In genomic region chr17:74017649-74018048, GRCm38 (mm10) we compare ENCODE assay signal across 29 mouse cellular contexts. TPM values are rescaled to one million over a fixed set of nuclear protein-coding genes. Genes with fewer than 3 reads are reported as not detected.
A peak's percentile ranks its signal among the peaks of the same experiment; 100 is the strongest.
DNase-seq lines count a peak whose midpoint lies in the region; ATAC-seq and TF ChIP-seq lines count a peak whose summit lies in the region.
"Had no signal": no experiment of that assay in that cellular context is flagged by ENCODE, and none has a peak within 500 bp of the region (broad histone marks: within the 10 kb centered on the region; RNA-seq: fewer than 3 reads in every experiment).

No protein-coding gene starts in this region.

- WGBS in liver, adult 2 months, result 94% methylated on average over 1 of the region's 1 CpGs
- WGBS in liver, embryonic 12.5 days (ENCODE audit: insufficient replicate concordance), result 69% methylated on average over 1 of the region's 1 CpGs
- 78% methylated on average over 1 of the region's 1 CpGs for WGBS in macrophage (ENCODE audit: missing documents)
- WGBS in midbrain, postnatal 0 days, result 92% methylated on average over 1 of the region's 1 CpGs
- 93% methylated on average over 1 of the region's 1 CpGs for whole genome bisulfite sequencing in forebrain, embryonic 13.5 days

- intact Hi-C loops in gastrocnemius, postnatal 14 days (cut with DNase I; ENCODE audit: low total_unique reads), result no loop called here

- no peaks in the 10 kb centered on the region for H3K4me1 ChIP-seq in liver, adult 2 months (ENCODE audit: control insufficient read depth, insufficient read depth, low read length)
- H3K4me1 ChIP-seq in liver, embryonic 12.5 days, result no peaks in the 10 kb centered on the region
- peaks cover 29% of the 10 kb centered on the region for H3K4me1 ChIP-seq in bone marrow macrophage, adult 2 months (ENCODE audit: control insufficient read depth, insufficient read depth, low read length)
- no peaks in the 10 kb centered on the region for H3K4me1 ChIP-seq in midbrain, postnatal 0 days (ENCODE audit: insufficient read depth, low read length)
- H3K4me1 ChIP-seq in forebrain, embryonic 13.5 days, result no peaks in the 10 kb centered on the region
- H3K4me1 ChIP-seq: heart, embryonic 12.5 days; heart, embryonic 15.5 days; hindbrain, embryonic 10.5 days; hindbrain, embryonic 13.5 days; intestine, embryonic 15.5 days had no signal

- H3K27ac ChIP-seq in liver, adult 2 months (replicated peaks; ENCODE audit: insufficient read depth, low read depth, low read length), result no peak overlapping the region
- no peak overlapping the region for H3K27ac ChIP-seq in liver, embryonic 12.5 days
- H3K27ac ChIP-seq in bone marrow macrophage, adult 2 months (ENCODE audit: insufficient read depth, low read depth, low read length), result peak overlapping the region; percentile 91
- peak overlapping the region; percentile 93 for H3K27ac ChIP-seq in macrophage
- H3K27ac ChIP-seq in midbrain, postnatal 0 days (ENCODE audit: low read depth, low read length), result no peak overlapping the region
- no peak overlapping the region for H3K27ac ChIP-seq in forebrain, embryonic 13.5 days
- H3K27ac ChIP-seq: forebrain, embryonic 15.5 days; heart, embryonic 15.5 days; hindbrain, embryonic 10.5 days; hindbrain, embryonic 13.5 days; intestine, embryonic 15.5 days had no signal

- H3K27me3 ChIP-seq in liver, adult 2 months (ENCODE audit: control insufficient read depth, insufficient read depth, low read length), result no peaks in the 10 kb centered on the region
- H3K27me3 ChIP-seq in liver, embryonic 12.5 days (replicated peaks), result no peaks in the 10 kb centered on the region
- no peaks in the 10 kb centered on the region for H3K27me3 ChIP-seq in midbrain, postnatal 0 days (ENCODE audit: insufficient read depth, low read length)
- H3K27me3 ChIP-seq in forebrain, embryonic 13.5 days, result no peaks in the 10 kb centered on the region
- H3K27me3 ChIP-seq: forebrain, embryonic 15.5 days; heart, embryonic 12.5 days; heart, embryonic 15.5 days; hindbrain, embryonic 13.5 days; intestine, embryonic 15.5 days had no signal

- no peak overlapping the region for H3K4me2 ChIP-seq in liver, embryonic 12.5 days
- H3K4me2 ChIP-seq in midbrain, postnatal 0 days (ENCODE audit: low read depth, low read length, poor library complexity, severe bottlenecking), result no peak overlapping the region
- no peak overlapping the region for H3K4me2 ChIP-seq in forebrain, embryonic 13.5 days
- H3K4me2 ChIP-seq: forebrain, embryonic 15.5 days; heart, embryonic 12.5 days; heart, embryonic 15.5 days; hindbrain, embryonic 13.5 days; intestine, embryonic 15.5 days had no signal

- no peak for TF ChIP-seq POLR2A in liver, adult 2 months (IDR thresholded peaks at IDR 0.05; ENCODE audit: extremely low read depth, insufficient read depth, low read length)
- no peak for TF ChIP-seq POLR2A in bone marrow macrophage, adult 2 months (IDR thresholded peaks at IDR 0.05; ENCODE audit: borderline replicate concordance, low read depth, low read length)

- no peak overlapping the region for H3K9ac ChIP-seq in liver, adult 2 months (ENCODE audit: low read depth, low read length)
- no peak overlapping the region for H3K9ac ChIP-seq in liver, embryonic 12.5 days
- H3K9ac ChIP-seq in midbrain, postnatal 0 days (replicated peaks; ENCODE audit: low read length, poor library complexity, severe bottlenecking), result no peak overlapping the region
- H3K9ac ChIP-seq in forebrain, embryonic 13.5 days, result no peak overlapping the region
- H3K9ac ChIP-seq: forebrain, embryonic 15.5 days; heart, embryonic 12.5 days; heart, embryonic 15.5 days; hindbrain, embryonic 13.5 days; intestine, embryonic 15.5 days had no signal

- H3K79me2 ChIP-seq in liver, adult 2 months (ENCODE audit: control insufficient read depth, insufficient read depth, low read length), result no peaks in the 10 kb centered on the region
- no peaks in the 10 kb centered on the region for H3K79me2 ChIP-seq in macrophage (ENCODE audit: inconsistent target)

- no peak for ATAC-seq in liver, embryonic 12.5 days
- no peak for ATAC-seq in midbrain, postnatal 0 days (ENCODE audit: low FRiP score)
- no peak for ATAC-seq in forebrain, embryonic 13.5 days
- ATAC-seq: CD4-positive, CD25-positive, alpha-beta regulatory T cell, adult 4 months; forebrain, embryonic 15.5 days; hindbrain, embryonic 16.5 days; intestine, embryonic 15.5 days had no signal

- no peaks in the 10 kb centered on the region for H3K36me3 ChIP-seq in liver, adult 2 months (ENCODE audit: control insufficient read depth, insufficient read depth, low read length)
- no peaks in the 10 kb centered on the region for H3K36me3 ChIP-seq in liver, embryonic 12.5 days
- no peaks in the 10 kb centered on the region for H3K36me3 ChIP-seq in macrophage (ENCODE audit: inconsistent target)
- no peaks in the 10 kb centered on the region for H3K36me3 ChIP-seq in midbrain, postnatal 0 days (ENCODE audit: insufficient read depth, low read length)
- no peaks in the 10 kb centered on the region for H3K36me3 ChIP-seq in forebrain, embryonic 13.5 days (ENCODE audit: poor library complexity, severe bottlenecking)
- H3K36me3 ChIP-seq: forebrain, embryonic 15.5 days; heart, embryonic 12.5 days; heart, embryonic 15.5 days; hindbrain, embryonic 10.5 days; hindbrain, embryonic 13.5 days; intestine, embryonic 15.5 days had no signal

- no peak overlapping the region for H3K4me3 ChIP-seq in liver, adult 2 months (ENCODE audit: insufficient read depth, low read depth, low read length)
- H3K4me3 ChIP-seq in liver, embryonic 12.5 days, result no peak overlapping the region
- no peak overlapping the region for H3K4me3 ChIP-seq in bone marrow macrophage, adult 2 months (ENCODE audit: insufficient read depth, low read length)
- H3K4me3 ChIP-seq in macrophage (ENCODE audit: inconsistent target), result no peak overlapping the region
- no peak overlapping the region for H3K4me3 ChIP-seq in midbrain, postnatal 0 days (ENCODE audit: low read depth, low read length)
- H3K4me3 ChIP-seq in forebrain, embryonic 13.5 days, result no peak overlapping the region
- H3K4me3 ChIP-seq: forebrain, embryonic 15.5 days; heart, embryonic 12.5 days; heart, embryonic 15.5 days; hindbrain, embryonic 10.5 days; hindbrain, embryonic 13.5 days; intestine, embryonic 15.5 days had no signal

- peak; percentile 18 for DNase-seq in liver, adult 2 months (ENCODE audit: extremely low read depth, low read depth, low spot score)
- DNase-seq in urinary bladder, adult 18-20 months (ENCODE audit: low spot score in 2 of 2), result no peak
- no peak for DNase-seq in midbrain, postnatal 0 days (ENCODE audit: low spot score)
- DNase-seq in gastrocnemius, postnatal 14 days, result no peak
- DNase-seq: cerebellum, adult 18-20 months; cerebellum, adult 9-10 months; cerebellum, postnatal 14 days; gastrocnemius, postnatal 10 days; heart, adult 18-20 months; heart, postnatal 10 days; heart, postnatal 36 days had no signal

- no peaks in the 10 kb centered on the region for H3K9me3 ChIP-seq in liver, embryonic 12.5 days (replicated peaks)
- H3K9me3 ChIP-seq in midbrain, postnatal 0 days (ENCODE audit: low read length), result no peaks in the 10 kb centered on the region
- H3K9me3 ChIP-seq in forebrain, embryonic 13.5 days (replicated peaks), result no peaks in the 10 kb centered on the region
- H3K9me3 ChIP-seq: forebrain, embryonic 15.5 days; heart, embryonic 12.5 days; heart, embryonic 15.5 days; hindbrain, embryonic 10.5 days; hindbrain, embryonic 13.5 days; intestine, embryonic 15.5 days had no signal

- TF ChIP-seq CTCF in liver, adult 2 months (IDR thresholded peaks at IDR 0.05; ENCODE audit: low read depth, low read length), result no peak
- TF ChIP-seq CTCF in bone marrow macrophage, adult 2 months (IDR thresholded peaks at IDR 0.05; ENCODE audit: low read depth, low read length), result no peak
- no peak for TF ChIP-seq CTCF in midbrain, postnatal 0 days (IDR thresholded peaks at IDR 0.05)

RNA-seq across cellular contexts. Expression of gene Srd5a2, which starts 30.1 kb away (rescaled TPM):
- total RNA-seq in liver, adult 2 months (2014; rRNA removed), result 1.8 and 4.0 TPM in 2 replicates
- 0.60 and 1.6 TPM in 2 replicates for polyA plus RNA-seq in liver, adult 2 months (2012; rRNA removed)
- not detected in 2 replicates for polyA plus RNA-seq in liver, embryonic 12.5 days (2016; fragmentation: Nextera tagmentation; extraction: Ambion mirVana)
- not detected in 2 replicates for polyA plus RNA-seq in bone marrow macrophage, adult 2 months (2012; ENCODE audit: insufficient read depth, insufficient read length, missing spikeins)
- total RNA-seq in macrophage (2018; cell fraction: chromatin; rRNA removed), result under 1 TPM in 1 of 26 experiments, not detected in 25; 0.29 TPM
- total RNA-seq in macrophage (2018; cell fraction: cytosol; rRNA removed), result under 1 TPM in 3 of 26 experiments, not detected in 23; 0.09 to 0.22 (median 0.09) TPM
- total RNA-seq in macrophage (2018; cell fraction: nucleus; rRNA removed), result 1 to 10 TPM in 1 of 26 experiments, under 1 TPM in 4, not detected in 21; 0.33 to 1.0 (median 0.80) TPM
- not detected in 3 replicates for polyA plus RNA-seq in macrophage (2018)
- total RNA-seq in midbrain, postnatal 0 days (2014; rRNA removed), result not detected in 2 replicates
- polyA plus RNA-seq in midbrain, postnatal 0 days (2015; fragmentation: Nextera tagmentation; extraction: Ambion mirVana), result 0.10 TPM in 1 of 2 replicates, not detected in the other
- polyA plus RNA-seq in forebrain, embryonic 13.5 days (2015; fragmentation: Nextera tagmentation; extraction: Ambion mirVana), result not detected in 2 replicates
- not detected for total RNA-seq in gastrocnemius, postnatal 14 days (2021)
- total RNA-seq: gastrocnemius, postnatal 10 days; gastrocnemius, postnatal 4 days; heart, adult 18-20 months; heart, postnatal 10 days; heart, postnatal 36 days; MEL had no signal
- polyA plus RNA-seq: C2C12; CD4-positive, CD25-positive, alpha-beta regulatory T cell, adult 4 months; embryonic facial prominence, embryonic 11.5 days; embryonic facial prominence, embryonic 14.5 days; forebrain, embryonic 11.5 days; forebrain, embryonic 15.5 days; heart, embryonic 12.5 days; heart, embryonic 15.5 days; hindbrain, embryonic 10.5 days; hindbrain, embryonic 13.5 days had no signal

Comparison
In these comparisons a context has a peak if more than half of its experiments do, and no peak if none do; other contexts are left out.
1. H3K27ac ChIP-seq: peak in bone marrow macrophage, adult 2 months (single experiment) and macrophage (single experiment); none in liver, adult 2 months (single experiment), liver, embryonic 12.5 days (single experiment), midbrain, postnatal 0 days (single experiment) and forebrain, embryonic 13.5 days (single experiment).